Mouse (Mus musculus) monocyte, adult 5-6 weeks (primary cell): ENCODE measurements around the gene Plxna1. TPM values are rescaled to one million over a fixed set of nuclear protein-coding genes. Genes with fewer than 3 reads are reported as not detected.

ENCODE experiments used
- ATAC-seq: fragments of 153-309, 156-312 bp; replicated peaks from 2 replicates; pipeline ENCODE4 v1.8.0; 2017; ENCODE audit warnings: mild to moderate bottlenecking; ENCODE audit not compliant: low TSS enrichment, insufficient number of reproducible peaks, severe bottlenecking, poor library complexity, low FRiP score
- total RNA-seq: library from RNA; stranded (forward); fragments of 200-1000, 200-491, 200-594 nt; gene quantifications from 3 replicates; pipeline ENCODE4 v1.2.3, GENCODE M21; 2017

Plxna1 gene
- total RNA-seq, 1 experiment from 2014 or later: 0.76 TPM

DNA sequence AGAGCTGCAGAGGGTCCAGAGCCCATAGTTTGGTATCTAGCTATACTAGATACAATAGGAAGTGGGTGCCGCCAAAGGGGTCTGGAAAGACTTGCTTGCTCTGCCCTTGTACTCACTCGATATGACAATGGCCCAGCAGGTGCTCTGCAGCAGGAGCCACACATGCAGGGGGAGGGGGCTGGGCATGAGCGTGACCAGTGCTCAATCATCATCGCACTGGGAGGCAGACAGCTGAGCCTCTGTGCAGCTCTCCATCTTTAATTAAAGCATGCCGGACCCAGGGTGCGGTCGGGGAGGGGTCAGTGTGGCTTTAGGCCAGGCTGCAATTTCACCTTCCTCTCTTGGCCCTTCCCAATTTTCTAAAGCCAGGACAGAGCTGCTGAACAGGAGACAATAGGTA, 70.9 kb downstream of the Plxna1 start:
- no peak for ATAC-seq

GRCm38 (mm10) chr6:89288156-89288555, 74.3 kb downstream of the Plxna1 start:
- no peak for ATAC-seq

- 0 out of 2 replicates have a peak, but pooled peaks have one; percentile 30 for ATAC-seq
These were observed 75.6 kb downstream of the Plxna1 start for GRCm38 (mm10) chr6:89286700-89287428.

- no peak for ATAC-seq
These were observed 76.1 kb downstream of the Plxna1 start for GRCm38 (mm10) chr6:89286286-89286655.

GRCm38 (mm10) chr6:89285561-89286285, 76.7 kb downstream of the Plxna1 start:
- ATAC-seq: no peak

DNA sequence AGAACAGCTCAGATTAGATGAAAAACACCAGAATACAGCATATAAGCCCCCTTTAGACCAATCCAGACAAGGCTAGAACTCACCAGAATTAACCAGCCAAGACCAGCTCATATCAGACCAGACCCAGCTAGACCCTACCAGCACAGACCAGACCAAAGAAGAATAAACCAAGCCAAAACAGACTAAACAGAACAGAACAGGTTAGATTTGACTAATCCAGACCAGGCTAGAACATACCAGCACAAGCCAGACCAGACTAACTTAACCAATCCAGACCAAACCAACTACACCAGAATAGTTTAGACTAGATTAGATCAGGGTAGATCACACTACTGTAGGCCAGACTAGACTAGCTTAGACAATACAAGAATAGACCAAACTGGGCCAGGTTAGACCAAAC, 77.3 kb downstream of the Plxna1 start:
- no peak for ATAC-seq

GRCm38 (mm10) chr6:89283095-89283494, 79.3 kb downstream of the Plxna1 start:
- ATAC-seq: no peak

DNA sequence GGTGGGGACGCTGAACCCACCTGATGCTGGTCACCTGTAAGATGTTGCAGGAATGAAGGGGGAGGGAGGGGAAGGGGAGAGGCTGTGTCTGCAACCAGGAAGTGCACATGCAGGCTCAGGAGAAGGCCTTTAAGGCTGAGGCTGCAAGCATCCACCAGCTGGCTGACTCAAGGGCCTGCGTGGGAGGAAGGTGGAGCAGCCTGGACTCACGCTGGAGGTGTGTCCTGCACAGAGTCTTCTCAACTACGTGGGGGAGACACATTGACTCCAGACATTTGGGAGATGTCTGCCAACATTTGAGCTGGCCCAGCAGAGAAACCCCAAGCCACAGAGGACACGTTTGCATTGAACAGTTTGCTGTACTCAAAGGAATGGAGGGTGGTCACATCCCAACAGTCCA, 79.8 kb downstream of the Plxna1 start:
- no peak for ATAC-seq

- ATAC-seq: no peak
These were observed 80.7 kb downstream of the Plxna1 start for GRCm38 (mm10) chr6:89281492-89282332.

GRCm38 (mm10) chr6:89280555-89280954, 81.9 kb downstream of the Plxna1 start:
- peak; percentile 96 for ATAC-seq

DNA sequence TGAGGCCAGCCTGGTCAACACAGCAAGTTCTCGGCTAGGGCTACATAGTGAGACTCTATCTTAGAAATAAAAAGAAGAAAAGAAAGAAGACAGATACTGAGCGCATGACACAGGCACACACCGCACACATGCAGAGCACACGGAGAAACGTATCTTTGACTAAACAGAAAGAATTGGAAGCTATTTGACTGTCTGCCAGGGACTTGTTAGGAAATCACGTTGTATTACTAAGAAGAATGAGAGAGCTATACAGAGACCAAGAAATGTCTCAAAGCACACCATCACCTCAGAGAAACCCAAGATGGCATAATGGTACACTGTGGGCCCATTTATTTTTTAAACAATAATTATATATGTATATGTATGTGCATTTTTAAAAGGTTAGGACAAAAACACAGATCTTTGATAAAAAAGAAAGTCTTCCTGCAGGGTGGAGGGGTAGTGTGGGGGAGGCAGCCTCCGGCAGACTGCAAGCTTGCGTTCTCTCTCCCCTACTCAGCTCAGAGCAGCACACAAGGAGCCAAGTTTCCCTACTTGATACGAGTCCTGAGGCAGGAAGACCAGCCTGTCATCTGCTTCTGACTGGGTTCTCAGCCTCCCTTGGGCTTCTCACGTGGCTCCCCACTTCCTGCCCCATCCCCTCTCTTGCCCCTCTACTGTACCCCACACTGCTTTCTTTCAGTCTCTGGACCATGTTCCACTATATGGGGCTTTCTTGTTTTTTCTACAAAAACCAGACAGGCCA, 90.5 kb downstream of the Plxna1 start:
- ATAC-seq: no peak

GRCm38 (mm10) chr6:89267181-89267580, 95.2 kb downstream of the Plxna1 start:
- ATAC-seq: no peak

Other genes with a start within 250 kb of the Plxna1 start
- 0.29 to 0.68 TPM in 2 of 3 replicates, not detected in the other for gene Chchd6, start 233.0 kb upstream of the Plxna1 start, total RNA-seq